Mouse (Mus musculus): ENCODE measurements around the gene 1700123O20Rik.

The 1700123O20Rik gene

GRCm38 (mm10) chr14:54676290-54676689 lies 9.7 kb upstream of the 1700123O20Rik start:
- no peak for ATAC-seq (ENCODE audit: insufficient number of reproducible peaks, low FRiP score, low TSS enrichment)

- no peak for ATAC-seq (ENCODE audit: insufficient number of reproducible peaks, low FRiP score, low TSS enrichment)
Observed at GRCm38 (mm10) chr14:54678657-54679304, 7.2 kb upstream of the 1700123O20Rik start.

GRCm38 (mm10) chr14:54682396-54682795 lies 3.6 kb upstream of the 1700123O20Rik start:
- ATAC-seq (ENCODE audit: insufficient number of reproducible peaks, low FRiP score, low TSS enrichment): no peak

- no peak for ATAC-seq (ENCODE audit: insufficient number of reproducible peaks, low FRiP score, low TSS enrichment)
Observed at GRCm38 (mm10) chr14:54685471-54685870, 545 bp upstream of the 1700123O20Rik start.

GRCm38 (mm10) chr14:54686522-54687143 lies 617 bp downstream of the 1700123O20Rik start, which contains the start of gene Acin1:
TSS of gene Acin1 (minus strand) at chr14:54686931.
- peak; percentile 90 for ATAC-seq (ENCODE audit: insufficient number of reproducible peaks, low FRiP score, low TSS enrichment)

GRCm38 (mm10) chr14:54687251-54687650 lies 1.2 kb downstream of the 1700123O20Rik start:
- ATAC-seq (ENCODE audit: insufficient number of reproducible peaks, low FRiP score, low TSS enrichment): no peak

GRCm38 (mm10) chr14:54695042-54695441 lies 9.0 kb downstream of the 1700123O20Rik start:
- no peak for ATAC-seq (ENCODE audit: insufficient number of reproducible peaks, low FRiP score, low TSS enrichment)

GRCm38 (mm10) chr14:54696752-54697151 lies 10.7 kb downstream of the 1700123O20Rik start:
- no peak for ATAC-seq (ENCODE audit: insufficient number of reproducible peaks, low FRiP score, low TSS enrichment)

GRCm38 (mm10) chr14:54698733-54699132 lies 12.7 kb downstream of the 1700123O20Rik start, which contains the start of gene Gm29776:
TSS of gene Gm29776 (minus strand) at chr14:54698833.
- ATAC-seq (ENCODE audit: insufficient number of reproducible peaks, low FRiP score, low TSS enrichment): no peak

- ATAC-seq (ENCODE audit: insufficient number of reproducible peaks, low FRiP score, low TSS enrichment): no peak
Observed at GRCm38 (mm10) chr14:54699586-54699985, 13.6 kb downstream of the 1700123O20Rik start.

- ATAC-seq (ENCODE audit: insufficient number of reproducible peaks, low FRiP score, low TSS enrichment): 0 out of 2 replicates have a peak, but pooled peaks have one; percentile 31
Observed at GRCm38 (mm10) chr14:54701298-54701697, 15.3 kb downstream of the 1700123O20Rik start.

GRCm38 (mm10) chr14:54703207-54703606 lies 17.2 kb downstream of the 1700123O20Rik start:
- no peak for ATAC-seq (ENCODE audit: insufficient number of reproducible peaks, low FRiP score, low TSS enrichment)

GRCm38 (mm10) chr14:54705844-54706243 lies 19.8 kb downstream of the 1700123O20Rik start:
- ATAC-seq (ENCODE audit: insufficient number of reproducible peaks, low FRiP score, low TSS enrichment): no peak

GRCm38 (mm10) chr14:54706589-54707320 lies 20.7 kb downstream of the 1700123O20Rik start:
- no peak for ATAC-seq (ENCODE audit: insufficient number of reproducible peaks, low FRiP score, low TSS enrichment)

- ATAC-seq (ENCODE audit: insufficient number of reproducible peaks, low FRiP score, low TSS enrichment): no peak
Observed at GRCm38 (mm10) chr14:54709054-54709453, 23.0 kb downstream of the 1700123O20Rik start.

- no peak for ATAC-seq (ENCODE audit: insufficient number of reproducible peaks, low FRiP score, low TSS enrichment)
Observed at GRCm38 (mm10) chr14:54712074-54712473, 26.1 kb downstream of the 1700123O20Rik start, which contains the start of gene Cebpe. TSS of gene Cebpe (minus strand) at chr14:54712174.

GRCm38 (mm10) chr14:54712861-54713260 lies 26.8 kb downstream of the 1700123O20Rik start:
- ATAC-seq (ENCODE audit: insufficient number of reproducible peaks, low FRiP score, low TSS enrichment): no peak

- ATAC-seq (ENCODE audit: insufficient number of reproducible peaks, low FRiP score, low TSS enrichment): peak; percentile 75
Observed at GRCm38 (mm10) chr14:54714121-54714520, 28.1 kb downstream of the 1700123O20Rik start.

- ATAC-seq (ENCODE audit: insufficient number of reproducible peaks, low FRiP score, low TSS enrichment): peak; percentile 27; the same call in 1 of the 2 replicates
Observed at GRCm38 (mm10) chr14:54714617-54715081, 28.6 kb downstream of the 1700123O20Rik start.

- ATAC-seq (ENCODE audit: insufficient number of reproducible peaks, low FRiP score, low TSS enrichment): no peak
Observed at GRCm38 (mm10) chr14:54715402-54715801, 29.4 kb downstream of the 1700123O20Rik start.

GRCm38 (mm10) chr14:54720041-54720440 lies 34.0 kb downstream of the 1700123O20Rik start:
- ATAC-seq (ENCODE audit: insufficient number of reproducible peaks, low FRiP score, low TSS enrichment): no peak

Data from cerebellum, adult (tissue).